ENCODE assay signal across 13 mouse cellular contexts in the genomic region with DNA sequence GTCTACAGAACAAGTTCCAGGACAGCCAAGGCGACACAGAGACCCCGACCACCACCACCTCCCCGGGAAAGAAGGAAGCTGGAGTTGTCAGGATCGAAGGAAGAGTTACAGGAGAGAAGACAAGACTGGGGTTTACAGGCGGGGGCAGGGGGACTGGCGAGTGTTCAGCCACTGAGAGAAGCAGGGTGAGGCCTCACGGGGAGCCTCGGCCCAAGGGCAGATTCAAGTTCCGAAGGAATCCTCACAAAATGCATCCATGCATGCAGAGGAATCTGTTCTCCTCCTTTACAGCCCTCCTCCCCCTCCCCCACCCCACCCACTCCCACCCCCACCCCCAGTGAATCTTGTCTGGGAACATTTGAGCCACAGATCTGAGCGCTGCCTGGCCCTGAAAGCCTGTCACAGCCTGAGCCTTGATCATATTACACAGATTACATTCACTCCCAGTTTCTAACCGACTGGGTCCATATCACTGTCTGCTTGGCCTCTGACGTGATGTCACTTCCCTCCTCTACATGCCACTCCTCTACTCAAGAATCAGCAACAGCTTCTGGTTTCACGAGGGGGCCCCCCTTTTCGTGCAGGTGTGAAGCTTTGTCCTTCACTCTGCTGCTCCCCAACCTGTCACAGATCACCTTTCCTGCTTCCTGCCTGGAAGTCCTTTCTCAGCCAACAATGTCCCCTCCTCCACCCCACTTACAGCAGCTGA. TPM values are rescaled to one million over a fixed set of nuclear protein-coding genes. Genes with fewer than 3 reads are reported as not detected.
DNase-seq lines count a peak whose midpoint lies in the region; ATAC-seq and TF ChIP-seq lines count a peak whose summit lies in the region.
"Had no signal": no experiment of that assay in that cellular context is flagged by ENCODE, and none has a peak within 500 bp of the region (broad histone marks: within the 10 kb centered on the region; RNA-seq: fewer than 3 reads in every experiment).

No protein-coding gene starts in this region.

- peaks cover 59% of the 10 kb centered on the region for H3K27me3 ChIP-seq in hindbrain, embryonic 13.5 days
- H3K27me3 ChIP-seq in hindbrain, postnatal 0 days (ENCODE audit: insufficient read depth, low read length) = no peaks in the 10 kb centered on the region
- peaks cover 55% of the 10 kb centered on the region for H3K27me3 ChIP-seq in embryonic facial prominence, embryonic 10.5 days (replicated peaks; ENCODE audit: low read depth, poor library complexity, severe bottlenecking)
- no peaks in the 10 kb centered on the region for H3K27me3 ChIP-seq in intestine, embryonic 16.5 days (replicated peaks; ENCODE audit: control insufficient read depth, insufficient read depth, low read length)

- H3K36me3 ChIP-seq in hindbrain, embryonic 13.5 days = peaks cover 30% of the 10 kb centered on the region
- peaks cover 15% of the 10 kb centered on the region for H3K36me3 ChIP-seq in hindbrain, postnatal 0 days (ENCODE audit: insufficient read depth, low read length)
- peaks cover 58% of the 10 kb centered on the region for H3K36me3 ChIP-seq in embryonic facial prominence, embryonic 10.5 days (replicated peaks)
- H3K36me3 ChIP-seq in intestine, embryonic 16.5 days (ENCODE audit: control insufficient read depth, insufficient read depth, low read length) = peaks cover 46% of the 10 kb centered on the region
- H3K36me3 ChIP-seq: G1E had no signal

- H3K4me2 ChIP-seq in hindbrain, embryonic 13.5 days = no peak overlapping the region
- H3K4me2 ChIP-seq in hindbrain, postnatal 0 days (ENCODE audit: low read depth, low read length) = no peak overlapping the region
- H3K4me2 ChIP-seq in intestine, embryonic 16.5 days (ENCODE audit: low read depth, low read length) = no peak overlapping the region

- TF ChIP-seq CTCF in hindbrain, postnatal 0 days (IDR thresholded peaks at IDR 0.05; ENCODE audit: low read depth) = no peak

- intact Hi-C loops in gastrocnemius, postnatal 36 days (cut with DNase I) = no loop called here

- no peak overlapping the region for H3K27ac ChIP-seq in hindbrain, embryonic 13.5 days
- no peak overlapping the region for H3K27ac ChIP-seq in hindbrain, postnatal 0 days
- H3K27ac ChIP-seq in embryonic facial prominence, embryonic 10.5 days (replicated peaks) = peak overlapping the region; percentile 62
- H3K27ac ChIP-seq in intestine, embryonic 16.5 days (ENCODE audit: low read length) = no peak overlapping the region

- no peak overlapping the region for H3K4me3 ChIP-seq in hindbrain, embryonic 13.5 days
- H3K4me3 ChIP-seq in hindbrain, postnatal 0 days (ENCODE audit: low read length) = no peak overlapping the region
- peak overlapping the region; percentile 30; the same call in 1 of the 2 replicates for H3K4me3 ChIP-seq in embryonic facial prominence, embryonic 10.5 days
- no peak overlapping the region for H3K4me3 ChIP-seq in intestine, embryonic 16.5 days (ENCODE audit: low read length)
- H3K4me3 ChIP-seq: erythroblast, embryonic 14.5 days had no signal

- H3K4me1 ChIP-seq in hindbrain, embryonic 13.5 days (replicated peaks) = peaks cover 43% of the 10 kb centered on the region
- H3K4me1 ChIP-seq in hindbrain, postnatal 0 days (ENCODE audit: insufficient read depth, low read length) = peaks cover 5% of the 10 kb centered on the region
- H3K4me1 ChIP-seq in embryonic facial prominence, embryonic 10.5 days = peaks cover 58% of the 10 kb centered on the region
- H3K4me1 ChIP-seq in intestine, embryonic 16.5 days (ENCODE audit: control insufficient read depth, insufficient read depth, low read length) = peaks cover 21% of the 10 kb centered on the region

- H3K9ac ChIP-seq in hindbrain, embryonic 13.5 days = peak overlapping the region; percentile 36; the same call in 1 of the 2 replicates
- H3K9ac ChIP-seq in hindbrain, postnatal 0 days (replicated peaks; ENCODE audit: low read length) = no peak overlapping the region
- H3K9ac ChIP-seq in intestine, embryonic 16.5 days (ENCODE audit: low read depth, low read length) = no peak overlapping the region
- H3K9ac ChIP-seq: liver, postnatal 0 days had no signal

- WGBS in hindbrain, embryonic 13.5 days = 45% methylated on average over 14 of the region's 14 CpGs
- 56% methylated on average over 13 of the region's 14 CpGs for WGBS in hindbrain, postnatal 0 days
- WGBS in embryonic facial prominence, embryonic 10.5 days = 33% methylated on average over 14 of the region's 14 CpGs
- 49% methylated on average over 14 of the region's 14 CpGs for WGBS in intestine, embryonic 16.5 days

- ATAC-seq in CD4-positive, CD25-positive, alpha-beta regulatory T cell, adult 4 months = no peak
- ATAC-seq in hindbrain, embryonic 13.5 days (ENCODE audit: low FRiP score) = no peak
- ATAC-seq in hindbrain, postnatal 0 days = no peak
- ATAC-seq in intestine, embryonic 16.5 days = no peak
- ATAC-seq: liver, postnatal 0 days had no signal

- DNase-seq in CD4-positive, CD25-positive, alpha-beta regulatory T cell, adult 2 months (ENCODE audit: low read depth, low spot score) = peak; percentile 22
- DNase-seq in hindbrain, postnatal 0 days (ENCODE audit: low spot score) = no peak
- DNase-seq in embryonic facial prominence, embryonic 10.5 days (ENCODE audit: low spot score) = peak; percentile 44
- DNase-seq in kidney, postnatal 10 days = peak; percentile 55
- no peak for DNase-seq in gastrocnemius, postnatal 36 days
- DNase-seq: gastrocnemius, postnatal 14 days; heart, postnatal 14 days; liver, postnatal 0 days had no signal

- no peaks in the 10 kb centered on the region for H3K9me3 ChIP-seq in hindbrain, embryonic 13.5 days
- H3K9me3 ChIP-seq in hindbrain, postnatal 0 days (ENCODE audit: low read length) = no peaks in the 10 kb centered on the region
- no peaks in the 10 kb centered on the region; the same call in 1 of the 2 replicates for H3K9me3 ChIP-seq in embryonic facial prominence, embryonic 10.5 days
- no peaks in the 10 kb centered on the region; the same call in 1 of the 2 replicates for H3K9me3 ChIP-seq in intestine, embryonic 16.5 days (ENCODE audit: control insufficient read depth, low read length)

RNA-seq across cellular contexts. Expression of a gene that starts 5.2 kb away (rescaled TPM):
- 10 to 100 TPM; 11.4 to 12.6 TPM for polyA plus RNA-seq in CD4-positive, CD25-positive, alpha-beta regulatory T cell, adult 4 months (2017; shearing (Covaris generic))
- 22.0 and 22.5 TPM in 2 replicates for polyA plus RNA-seq in hindbrain, embryonic 13.5 days (2015; fragmentation: Nextera tagmentation; extraction: Ambion mirVana)
- total RNA-seq in hindbrain, postnatal 0 days (2014; rRNA removed) = 27.5 and 61.1 TPM in 2 replicates
- polyA plus RNA-seq in hindbrain, postnatal 0 days (2015; fragmentation: Nextera tagmentation; extraction: Ambion mirVana) = 39.1 and 39.4 TPM in 2 replicates
- polyA plus RNA-seq in embryonic facial prominence, embryonic 10.5 days (2016; fragmentation: Nextera tagmentation; extraction: Ambion mirVana) = 12.8 and 16.8 TPM in 2 replicates
- polyA plus RNA-seq in intestine, embryonic 16.5 days (2015; fragmentation: Nextera tagmentation; extraction: Ambion mirVana) = 17.3 and 17.8 TPM in 2 replicates
- 10 to 100 TPM; 38.3 to 42.4 TPM for total RNA-seq in gastrocnemius, postnatal 36 days (2021)

RNA-seq across cellular contexts. Expression of a gene that starts 7.6 kb away (rescaled TPM):
- under 1 TPM; 0.20 to 0.73 TPM for polyA plus RNA-seq in CD4-positive, CD25-positive, alpha-beta regulatory T cell, adult 4 months (2017; shearing (Covaris generic))
- 0.14 and 0.25 TPM in 2 replicates for polyA plus RNA-seq in hindbrain, embryonic 13.5 days (2015; fragmentation: Nextera tagmentation; extraction: Ambion mirVana)
- 0.73 and 0.86 TPM in 2 replicates for total RNA-seq in hindbrain, postnatal 0 days (2014; rRNA removed)
- polyA plus RNA-seq in hindbrain, postnatal 0 days (2015; fragmentation: Nextera tagmentation; extraction: Ambion mirVana) = 0.10 and 0.38 TPM in 2 replicates
- 0.71 and 1.2 TPM in 2 replicates for polyA plus RNA-seq in embryonic facial prominence, embryonic 10.5 days (2016; fragmentation: Nextera tagmentation; extraction: Ambion mirVana)
- polyA plus RNA-seq in intestine, embryonic 16.5 days (2015; fragmentation: Nextera tagmentation; extraction: Ambion mirVana) = 0.38 and 0.73 TPM in 2 replicates
- under 1 TPM; 0.39 to 0.54 TPM for total RNA-seq in gastrocnemius, postnatal 36 days (2021)
- polyA plus RNA-seq: erythroblast, embryonic 14.5 days; G1E had no signal

RNA-seq across cellular contexts. Expression of a gene that starts 45.1 kb away (rescaled TPM):
- polyA plus RNA-seq in CD4-positive, CD25-positive, alpha-beta regulatory T cell, adult 4 months (2017; shearing (Covaris generic)) = 10 to 100 TPM; 11.9 to 22.8 TPM
- polyA plus RNA-seq in hindbrain, embryonic 13.5 days (2015; fragmentation: Nextera tagmentation; extraction: Ambion mirVana) = 25.4 and 28.3 TPM in 2 replicates
- total RNA-seq in hindbrain, postnatal 0 days (2014; rRNA removed) = 38.4 and 49.8 TPM in 2 replicates
- polyA plus RNA-seq in hindbrain, postnatal 0 days (2015; fragmentation: Nextera tagmentation; extraction: Ambion mirVana) = 19.1 and 20.5 TPM in 2 replicates
- polyA plus RNA-seq in embryonic facial prominence, embryonic 10.5 days (2016; fragmentation: Nextera tagmentation; extraction: Ambion mirVana) = 25.4 and 26.5 TPM in 2 replicates
- polyA plus RNA-seq in intestine, embryonic 16.5 days (2015; fragmentation: Nextera tagmentation; extraction: Ambion mirVana) = 16.0 and 18.2 TPM in 2 replicates
- 10 to 100 TPM; 13.7 to 16.2 TPM for total RNA-seq in gastrocnemius, postnatal 36 days (2021)
- polyA plus RNA-seq: G1E had no signal

Comparison
In these comparisons a context has a peak if more than half of its experiments do, and no peak if none do; other contexts are left out.
1. DNase-seq: peak in CD4-positive, CD25-positive, alpha-beta regulatory T cell, adult 2 months (single experiment), embryonic facial prominence, embryonic 10.5 days (single experiment) and kidney, postnatal 10 days (single experiment); none in hindbrain, postnatal 0 days (single experiment) and gastrocnemius, postnatal 36 days (0 of 2).